Mouse (Mus musculus) adipose tissue, adult 10 weeks (tissue): ENCODE measurements around the gene Sly. TPM values are rescaled to one million over a fixed set of nuclear protein-coding genes. Genes with fewer than 3 reads are reported as not detected.

Source experiments
- polyA plus RNA-seq: library from polyadenylated mRNA; stranded (reverse); fragments of 350-450 nt; fragmentation: Illumina TruSeq; extraction: RNeasy Lipid Tissue Mini Kit (QIAGEN cat#74804); gene quantifications from one replicate; pipeline ENCODE4 v1.2.3, GENCODE M21; 2014; ENCODE audit warnings: low read depth, low replicate concordance

Gene Sly
- 1.1 TPM for polyA plus RNA-seq

DNA sequence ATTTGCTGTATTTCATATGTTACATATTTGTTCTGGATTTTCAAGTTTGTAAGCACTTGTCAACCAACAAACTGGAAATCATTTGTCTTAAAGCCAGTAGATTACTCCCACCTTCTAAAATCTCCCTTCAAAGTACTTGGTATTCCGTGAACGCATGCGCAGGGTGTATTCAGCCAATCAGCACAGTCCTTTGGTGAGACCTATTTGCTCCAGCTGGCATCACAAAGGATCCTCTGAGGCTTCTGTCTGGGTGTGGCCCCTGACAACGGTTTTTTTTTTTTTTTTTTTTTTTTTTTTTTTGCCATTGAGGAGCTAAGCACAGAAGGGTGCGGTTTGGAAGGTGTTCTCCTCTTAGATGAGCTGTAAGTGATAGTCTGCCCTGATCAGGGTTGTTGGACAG, at the start of gene Sly:
Gene Sly (plus strand): TSS at position 301 of the 400 bp plus-strand sequence.

